Mouse (Mus musculus): ENCODE measurements around the gene Myo6.

DNA sequence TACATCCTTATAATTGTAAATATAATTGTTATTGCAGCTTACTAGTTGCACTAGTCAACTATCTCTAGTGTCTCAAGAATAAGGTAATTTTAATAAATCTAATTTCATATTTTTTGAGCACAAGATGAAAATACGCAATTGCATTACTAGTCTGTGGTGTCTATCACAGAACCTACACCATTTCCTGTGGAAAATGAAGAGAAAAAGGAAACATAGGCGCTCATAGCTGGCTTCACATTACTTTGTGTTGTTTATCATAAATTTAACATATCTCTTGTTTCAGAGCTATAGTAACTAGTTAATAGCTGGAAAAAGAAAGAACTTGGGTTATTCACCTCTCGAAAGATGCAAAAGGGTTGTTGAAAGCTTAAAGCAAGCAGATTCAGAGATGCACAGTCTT is 117.6 kb downstream of the Myo6 start:
- TF ChIP-seq CTCF (IDR thresholded peaks at IDR 0.05; ENCODE audit: low read depth) (no peak), EP300 (IDR thresholded peaks at IDR 0.05; ENCODE audit: low read depth) (no peak)

Measured in liver, embryonic 14.5 days (tissue).